Mouse (Mus musculus) midbrain, embryonic 12.5 days (tissue): ENCODE measurements around the gene Pcnx2. TPM values are rescaled to one million over a fixed set of nuclear protein-coding genes. Genes with fewer than 3 reads are reported as not detected.

Source experiments
- ATAC-seq: fragments of 200-750 bp; cut with Nextera tagmentation; 2 replicates; pipeline ENCODE4 v1.8.0; 2017; ENCODE audit warnings: low read depth, moderate TSS enrichment, moderate library complexity; ENCODE audit not compliant: low FRiP score
- H3K27ac ChIP-seq: fragments of 300-500 bp; sonication (generic); replicated peaks from 2 replicates; pipeline ENCODE4 v1.5.1; 2016; ENCODE audit warnings: mild to moderate bottlenecking
- H3K27me3 ChIP-seq: fragments of 300-500 bp; sonication (generic); 2 replicates; pipeline ENCODE4 v1.6.1; 2016; ENCODE audit warnings: mild to moderate bottlenecking
- H3K36me3 ChIP-seq: fragments of 300-500 bp; sonication (generic); 2 replicates; pipeline ENCODE4 v1.6.1; 2016
- H3K4me1 ChIP-seq: fragments of 300-500 bp; sonication (generic); 2 replicates; pipeline ENCODE4 v1.6.1; 2016
- H3K4me2 ChIP-seq: fragments of 300-500 bp; sonication (generic); replicated peaks from 2 replicates; pipeline ENCODE4 v1.6.1; 2016; ENCODE audit warnings: mild to moderate bottlenecking, moderate library complexity
- H3K4me3 ChIP-seq: fragments of 300-500 bp; sonication (generic); 2 replicates; pipeline ENCODE4 v1.5.1; 2016; ENCODE audit warnings: mild to moderate bottlenecking
- H3K9ac ChIP-seq: fragments of 300-500 bp; sonication (generic); replicated peaks from 2 replicates; pipeline ENCODE4 v1.6.1; 2016; ENCODE audit warnings: mild to moderate bottlenecking, moderate library complexity
- H3K9me3 ChIP-seq: fragments of 300-500 bp; sonication (generic); 2 replicates; pipeline ENCODE4 v1.6.1; 2016; ENCODE audit warnings: mild to moderate bottlenecking
- WGBS: fragments of 180-500 bp; shearing (Covaris S2); methylation state at CpG from one replicate; pipeline ENCODE4 v1.1.7; 2016; 5-methylcytosine and 5-hydroxymethylcytosine counted together
- polyA plus RNA-seq: library from polyadenylated mRNA; unstranded; fragments of >200 nt; fragmentation: Nextera tagmentation; extraction: Ambion mirVana; gene quantifications from 2 replicates; pipeline ENCODE4 v1.2.1, GENCODE M21; 2016

Pcnx2 gene
- polyA plus RNA-seq = 0.76 and 1.4 TPM in 2 replicates

- ATAC-seq = peak; percentile 82
- WGBS = 7% methylated on average over 44 of the region's 44 CpGs
- H3K27ac ChIP-seq = no peak within 1 kb of the TSS
Observed at GRCm38 (mm10) chr8:125897868-125898788, at the start of gene Pcnx2. Gene Pcnx2, minus strand, starts transcription at chr8:125898317.

GRCm38 (mm10) chr8:125944511-125944910, 46.4 kb upstream of the Pcnx2 start:
- ATAC-seq = no peak
- H3K9me3 ChIP-seq = no peaks in the 10 kb centered on the region
- H3K9ac ChIP-seq = no peak overlapping the region
- H3K4me1 ChIP-seq = no peaks in the 10 kb centered on the region
- H3K36me3 ChIP-seq = no peaks in the 10 kb centered on the region
- no peak overlapping the region for H3K4me3 ChIP-seq
- WGBS = 88% methylated on average over 4 of the region's 4 CpGs
- H3K4me2 ChIP-seq = no peak overlapping the region
- H3K27me3 ChIP-seq = no peaks in the 10 kb centered on the region
- no peak overlapping the region for H3K27ac ChIP-seq

More at GRCm38 (mm10) chr8:125897868-125898788, at the start of gene Pcnx2:
- no peaks in the 10 kb centered on the region for H3K36me3 ChIP-seq
- H3K4me1 ChIP-seq = peaks cover 11% of the 10 kb centered on the region; the same call in 1 of the 2 replicates
- H3K4me2 ChIP-seq = peak within 1 kb of the TSS; percentile 69
- peak within 1 kb of the TSS; percentile 61 for H3K9ac ChIP-seq
- peaks cover 40% of the 10 kb centered on the region for H3K27me3 ChIP-seq
- peak within 1 kb of the TSS; percentile 56 for H3K4me3 ChIP-seq
- H3K9me3 ChIP-seq = no peaks in the 10 kb centered on the region

GRCm38 (mm10) chr8:125935649-125936048, 37.5 kb upstream of the Pcnx2 start:
- Histone ChIP-seq H3K4me2 (no peak overlapping the region), H3K4me3 (no peak overlapping the region), H3K27ac (no peak overlapping the region), H3K27me3 (no peaks in the 10 kb centered on the region; the same call in 1 of the 2 replicates), H3K4me1 (no peaks in the 10 kb centered on the region), H3K9ac (no peak overlapping the region), H3K36me3 (no peaks in the 10 kb centered on the region), H3K9me3 (no peaks in the 10 kb centered on the region)
- WGBS = 52% methylated on average over 9 of the region's 9 CpGs
- ATAC-seq = no peak

DNA sequence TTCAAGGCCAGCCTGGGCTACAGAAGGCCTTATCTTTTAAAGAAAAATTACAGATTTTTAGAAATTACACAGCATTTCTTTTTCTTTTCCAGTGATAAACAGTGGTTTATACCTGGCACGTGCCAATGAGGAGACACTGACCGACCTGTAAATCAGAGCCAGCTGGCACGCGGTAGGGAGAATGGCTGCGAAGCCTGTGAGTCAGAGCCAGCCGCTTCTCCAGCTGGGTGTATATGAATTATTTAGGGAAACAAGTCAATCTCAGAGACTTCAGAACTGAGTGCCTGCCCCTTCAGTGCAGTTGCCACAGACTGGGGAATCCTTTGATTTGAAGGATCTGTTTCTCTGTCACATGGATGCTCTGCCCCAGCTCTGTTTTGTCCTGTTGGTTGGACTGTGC, 33.7 kb upstream of the Pcnx2 start:
- Histone ChIP-seq H3K4me3 (no peak overlapping the region), H3K4me2 (no peak overlapping the region), H3K4me1 (no peaks in the 10 kb centered on the region), H3K9me3 (no peaks in the 10 kb centered on the region), H3K36me3 (no peaks in the 10 kb centered on the region), H3K27ac (no peak overlapping the region), H3K9ac (no peak overlapping the region), H3K27me3 (no peaks in the 10 kb centered on the region)
- 94% methylated on average over 6 of the region's 6 CpGs for WGBS
- no peak for ATAC-seq

DNA sequence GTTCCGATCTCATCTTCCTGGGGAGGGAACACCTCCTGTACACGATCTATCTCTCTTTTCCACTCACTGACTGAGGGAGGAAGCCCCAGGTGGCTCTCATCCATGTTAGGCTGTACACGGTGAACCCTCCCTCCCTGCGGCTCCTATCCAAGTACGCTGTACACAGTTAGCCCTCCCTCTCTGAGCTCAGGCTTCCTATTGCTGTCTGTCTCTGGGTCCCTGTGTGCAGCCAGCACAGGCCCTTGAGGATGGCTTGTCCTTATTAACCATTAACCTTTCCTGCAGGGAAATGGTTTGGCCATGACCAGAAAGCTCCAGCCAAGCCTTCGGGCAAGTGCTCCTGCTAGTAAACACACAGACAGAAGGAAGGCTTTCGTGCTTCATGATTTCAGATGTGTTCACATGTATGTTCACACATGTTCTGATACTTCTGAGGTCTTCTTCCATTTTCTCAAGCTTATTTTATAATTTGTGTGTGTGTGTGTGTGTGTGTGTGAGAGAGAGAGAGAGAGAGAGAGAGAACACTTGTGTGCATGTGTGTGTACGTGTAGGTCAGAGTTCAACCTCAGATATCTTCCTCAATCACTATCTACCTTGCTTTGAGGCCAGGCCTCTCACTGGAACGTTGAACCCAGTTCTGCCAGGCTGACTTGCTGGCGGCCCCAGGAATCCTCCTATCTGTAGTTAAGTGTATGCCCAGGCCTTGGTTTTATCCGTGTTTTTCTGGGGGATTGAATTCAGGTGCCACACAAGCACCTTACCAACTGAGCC, 32.3 kb upstream of the Pcnx2 start:
- Histone ChIP-seq H3K4me3 (no peak overlapping the region), H3K27me3 (no peaks in the 10 kb centered on the region), H3K27ac (no peak overlapping the region), H3K4me1 (no peaks in the 10 kb centered on the region), H3K9me3 (no peaks in the 10 kb centered on the region), H3K9ac (no peak overlapping the region), H3K4me2 (no peak overlapping the region), H3K36me3 (no peaks in the 10 kb centered on the region)
- 89% methylated on average over 11 of the region's 11 CpGs for WGBS
- ATAC-seq = no peak

DNA sequence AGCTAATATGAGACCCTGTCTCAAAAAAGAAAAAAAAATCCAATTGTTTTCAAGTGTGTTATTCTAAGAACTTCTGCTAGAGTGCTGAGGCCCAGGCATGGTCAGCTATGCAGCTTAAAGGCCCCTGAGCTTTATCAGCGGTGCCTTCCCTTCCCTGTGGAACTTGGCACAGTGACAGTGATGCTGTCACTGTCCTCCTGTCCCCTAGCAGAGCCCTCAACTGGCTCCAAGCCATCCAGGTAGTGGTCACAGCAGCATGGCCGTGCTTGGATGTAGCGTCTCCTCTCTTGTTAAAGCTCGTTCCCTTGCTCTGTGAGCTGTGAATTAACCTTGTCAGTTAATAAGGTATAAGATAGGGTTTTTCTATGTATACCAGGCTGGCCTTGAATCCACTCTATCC, 28.5 kb upstream of the Pcnx2 start:
- Histone ChIP-seq H3K9me3 (no peaks in the 10 kb centered on the region), H3K4me2 (no peak overlapping the region), H3K9ac (no peak overlapping the region), H3K27ac (no peak overlapping the region), H3K27me3 (no peaks in the 10 kb centered on the region), H3K4me3 (no peak overlapping the region), H3K4me1 (no peaks in the 10 kb centered on the region), H3K36me3 (no peaks in the 10 kb centered on the region)
- 92% methylated on average over 4 of the region's 4 CpGs for WGBS
- no peak for ATAC-seq

DNA sequence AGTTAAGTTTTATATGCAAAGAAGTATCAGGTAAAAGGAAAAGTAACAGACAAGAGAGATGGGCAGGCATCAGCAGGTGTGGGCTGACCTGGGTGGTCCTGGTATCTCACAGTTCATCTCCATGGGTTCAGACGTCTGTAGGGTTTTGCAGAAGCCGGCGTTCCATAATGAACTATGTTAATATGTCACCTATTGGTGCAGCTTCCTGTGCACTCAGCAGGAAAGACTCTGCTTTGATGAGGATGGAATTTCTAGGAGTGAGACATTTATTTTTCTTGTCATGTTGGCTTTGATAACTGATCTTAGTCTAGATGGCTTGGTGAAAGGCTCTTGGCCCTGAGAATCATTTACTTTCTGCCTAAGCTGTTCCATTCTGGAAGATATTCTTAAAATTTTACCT, 24.2 kb upstream of the Pcnx2 start:
- Histone ChIP-seq H3K4me3 (no peak overlapping the region), H3K27ac (no peak overlapping the region), H3K9ac (no peak overlapping the region), H3K36me3 (no peaks in the 10 kb centered on the region), H3K9me3 (no peaks in the 10 kb centered on the region), H3K27me3 (0 out of 2 replicates have a peak, but pooled peaks cover 10% of the 10 kb centered on the region), H3K4me1 (no peaks in the 10 kb centered on the region), H3K4me2 (no peak overlapping the region)
- no peak for ATAC-seq
- WGBS = 84% methylated on average over 3 of the region's 3 CpGs

- WGBS = 82% methylated on average over 9 of the region's 9 CpGs
- ATAC-seq = no peak
Observed at GRCm38 (mm10) chr8:125920761-125921160, 22.6 kb upstream of the Pcnx2 start.

GRCm38 (mm10) chr8:125920281-125920680, 22.2 kb upstream of the Pcnx2 start:
- no peaks in the 10 kb centered on the region for H3K9me3 ChIP-seq
- no peak overlapping the region for H3K27ac ChIP-seq
- H3K4me2 ChIP-seq = no peak overlapping the region
- no peak overlapping the region for H3K4me3 ChIP-seq
- H3K36me3 ChIP-seq = no peaks in the 10 kb centered on the region
- H3K9ac ChIP-seq = no peak overlapping the region
- WGBS = 87% methylated on average over 10 of the region's 10 CpGs
- H3K27me3 ChIP-seq = peaks cover 14% of the 10 kb centered on the region; the same call in 1 of the 2 replicates
- H3K4me1 ChIP-seq = no peaks in the 10 kb centered on the region
- ATAC-seq = no peak

More at GRCm38 (mm10) chr8:125920761-125921160, 22.6 kb upstream of the Pcnx2 start:
- peaks cover 14% of the 10 kb centered on the region; the same call in 1 of the 2 replicates for H3K27me3 ChIP-seq
- H3K36me3 ChIP-seq = no peaks in the 10 kb centered on the region
- H3K4me1 ChIP-seq = no peaks in the 10 kb centered on the region
- H3K9me3 ChIP-seq = no peaks in the 10 kb centered on the region
- no peak overlapping the region for H3K9ac ChIP-seq
- H3K4me3 ChIP-seq = no peak overlapping the region
- no peak overlapping the region for H3K27ac ChIP-seq
- H3K4me2 ChIP-seq = no peak overlapping the region

DNA sequence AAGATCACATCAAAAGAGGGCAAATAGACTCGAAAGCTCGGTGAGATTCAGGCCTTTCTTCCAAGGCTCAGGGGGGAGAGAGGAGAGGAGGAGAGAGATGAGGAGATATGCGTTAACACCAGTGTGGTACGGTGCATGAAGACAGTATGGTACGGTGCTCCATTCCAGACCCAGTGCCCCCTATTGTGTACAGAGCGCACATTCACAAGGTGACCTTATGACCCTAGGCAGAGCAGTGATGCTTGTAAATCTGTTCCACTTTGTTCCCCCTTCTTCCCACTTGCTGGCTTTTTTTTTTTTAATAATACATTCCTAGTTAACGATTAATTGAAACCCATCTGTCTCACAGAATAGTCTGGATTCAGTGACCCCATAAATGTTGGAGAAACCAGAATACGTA, 21.4 kb upstream of the Pcnx2 start:
- no peak overlapping the region for H3K9ac ChIP-seq
- H3K4me3 ChIP-seq = no peak overlapping the region
- no peaks in the 10 kb centered on the region for H3K9me3 ChIP-seq
- WGBS = 45% methylated on average over 8 of the region's 8 CpGs
- no peak overlapping the region for H3K4me2 ChIP-seq
- no peak for ATAC-seq
- no peaks in the 10 kb centered on the region for H3K4me1 ChIP-seq
- no peaks in the 10 kb centered on the region for H3K36me3 ChIP-seq
- peaks cover 18% of the 10 kb centered on the region for H3K27me3 ChIP-seq
- H3K27ac ChIP-seq = no peak overlapping the region

DNA sequence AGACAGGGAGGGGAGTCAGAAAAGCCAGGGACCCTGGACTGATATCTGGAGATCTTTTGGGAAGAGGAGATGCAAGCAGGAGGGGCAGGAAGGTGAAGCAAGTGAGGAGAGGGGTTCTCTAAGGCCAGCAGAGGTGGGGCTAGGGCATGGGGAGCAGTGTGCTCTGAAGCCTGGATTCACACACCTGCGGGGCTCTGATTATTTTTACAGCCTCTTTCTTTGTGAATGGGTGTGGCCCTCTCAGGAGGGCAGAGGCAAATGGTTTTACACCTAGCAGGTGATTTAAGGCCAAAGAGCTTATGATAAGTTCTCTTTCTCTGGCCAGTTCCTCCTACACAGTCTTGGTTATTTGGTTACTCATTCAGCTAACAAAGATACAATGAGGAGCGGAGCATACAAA, 20.6 kb upstream of the Pcnx2 start:
- ATAC-seq = no peak
- H3K27me3 ChIP-seq = peaks cover 23% of the 10 kb centered on the region
- no peaks in the 10 kb centered on the region for H3K9me3 ChIP-seq
- no peak overlapping the region for H3K4me3 ChIP-seq
- no peaks in the 10 kb centered on the region for H3K36me3 ChIP-seq
- H3K9ac ChIP-seq = no peak overlapping the region
- no peak overlapping the region for H3K4me2 ChIP-seq
- no peaks in the 10 kb centered on the region for H3K4me1 ChIP-seq
- 91% methylated on average over 2 of the region's 2 CpGs for WGBS
- H3K27ac ChIP-seq = no peak overlapping the region

DNA sequence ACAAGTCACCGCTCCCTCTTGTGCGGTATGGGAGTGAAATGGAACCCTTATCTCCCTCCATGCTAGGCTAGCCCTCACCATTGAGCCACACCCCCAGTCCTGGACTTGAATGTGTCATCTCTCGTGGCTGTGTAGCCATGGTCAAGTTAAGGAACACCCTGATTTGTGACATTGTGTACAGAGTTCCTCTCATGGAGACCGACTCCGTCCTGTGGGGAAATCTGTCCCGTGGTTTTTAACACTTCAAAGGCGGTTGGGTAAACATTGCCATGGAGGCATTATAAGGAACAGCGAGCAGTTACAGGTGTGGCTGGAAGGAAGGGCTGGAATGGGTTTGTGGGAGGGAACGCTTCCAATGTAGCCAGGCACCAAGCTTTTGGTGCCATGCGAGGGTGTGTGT, 18.9 kb upstream of the Pcnx2 start:
- ATAC-seq = no peak
- Histone ChIP-seq H3K4me1 (no peaks in the 10 kb centered on the region), H3K4me3 (no peak overlapping the region), H3K9me3 (no peaks in the 10 kb centered on the region), H3K27ac (no peak overlapping the region), H3K36me3 (no peaks in the 10 kb centered on the region), H3K9ac (no peak overlapping the region), H3K4me2 (no peak overlapping the region), H3K27me3 (peaks cover 40% of the 10 kb centered on the region)
- WGBS = 73% methylated on average over 10 of the region's 10 CpGs
